20 mouse cellular contexts compared by ENCODE assay signal in the genomic region with DNA sequence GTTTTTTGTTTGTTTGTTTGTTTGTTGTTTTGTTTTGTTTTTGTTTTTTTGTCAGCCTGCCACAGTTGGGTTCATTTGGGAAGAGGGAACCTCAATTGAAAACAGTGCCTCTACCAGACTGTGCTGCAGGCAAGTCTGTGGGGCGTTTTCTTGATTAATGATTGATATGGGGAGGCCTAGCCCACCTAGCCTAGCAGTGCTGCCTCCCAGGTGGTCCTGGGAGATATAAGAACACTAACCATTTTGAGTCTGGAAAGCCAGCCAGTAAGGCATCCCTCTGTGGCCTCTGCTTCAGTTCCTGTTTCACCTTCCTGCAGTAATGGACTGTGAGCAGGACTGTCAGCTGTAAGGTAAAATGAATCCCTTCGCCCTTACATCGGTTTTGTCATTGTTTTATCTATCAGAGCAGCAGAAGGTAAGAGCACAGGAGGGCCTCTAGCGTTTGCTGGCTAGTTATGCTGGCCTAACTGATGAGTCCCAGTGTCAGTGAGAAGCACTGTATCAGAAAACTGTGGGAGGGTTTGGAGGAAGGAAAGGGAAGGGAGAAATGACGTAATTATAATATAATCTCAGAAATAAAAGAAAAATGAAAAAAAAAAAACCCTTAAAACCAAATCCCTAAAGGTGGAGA. TPM values are rescaled to one million over a fixed set of nuclear protein-coding genes. Genes with fewer than 3 reads are reported as not detected.
DNase-seq lines count a peak whose midpoint lies in the region; ATAC-seq lines count a peak whose summit lies in the region.
"Had no signal": no experiment of that assay in that cellular context is flagged by ENCODE, and none has a peak within 500 bp of the region (broad histone marks: within the 10 kb centered on the region; RNA-seq: fewer than 3 reads in every experiment).

No protein-coding gene starts in this region.

- H3K9me3 ChIP-seq in liver, embryonic 16.5 days (replicated peaks; ENCODE audit: control insufficient read depth, low read length), result no peaks in the 10 kb centered on the region
- H3K9me3 ChIP-seq: heart, embryonic 10.5 days; hindbrain, embryonic 15.5 days; limb, embryonic 13.5 days; midbrain, embryonic 10.5 days had no signal

- peak overlapping the region; percentile 53 for H3K4me2 ChIP-seq in liver, embryonic 16.5 days (ENCODE audit: low read depth, low read length)
- H3K4me2 ChIP-seq: hindbrain, embryonic 15.5 days; limb, embryonic 13.5 days had no signal

- H3K9ac ChIP-seq in liver, embryonic 16.5 days (ENCODE audit: low read depth, low read length), result peak overlapping the region; percentile 50
- H3K9ac ChIP-seq: forebrain, postnatal 0 days; hindbrain, embryonic 15.5 days; limb, embryonic 13.5 days had no signal

- H3K27me3 ChIP-seq in liver, embryonic 16.5 days (ENCODE audit: control insufficient read depth, insufficient read depth, low read depth, low read length), result no peaks in the 10 kb centered on the region
- H3K27me3 ChIP-seq: hindbrain, embryonic 15.5 days; limb, embryonic 13.5 days had no signal

- H3K4me1 ChIP-seq in liver, embryonic 16.5 days (ENCODE audit: control insufficient read depth, low read depth, low read length), result peaks cover 31% of the 10 kb centered on the region

- peak; percentile 55; the same call in 1 of the 2 replicates for ATAC-seq in erythroid progenitor cell, adult 5-6 weeks (replicated peaks; ENCODE audit: low FRiP score, poor library complexity, severe bottlenecking)
- ATAC-seq in liver, embryonic 16.5 days (ENCODE audit: low read depth), result peak; percentile 90
- ATAC-seq: forebrain, postnatal 0 days; lung, postnatal 0 days had no signal

- peak overlapping the region; percentile 63 for H3K27ac ChIP-seq in liver, embryonic 16.5 days (ENCODE audit: low read length)
- H3K27ac ChIP-seq: heart, embryonic 10.5 days; hindbrain, embryonic 15.5 days; limb, embryonic 13.5 days; midbrain, embryonic 10.5 days had no signal

- WGBS in liver, embryonic 16.5 days (ENCODE audit: insufficient replicate concordance), result 17% methylated on average over 5 of the region's 5 CpGs

- peak; percentile 68 for DNase-seq in cerebellum, adult 9-10 months
- no peak for DNase-seq in cerebellum, adult 9-11 months
- peak; percentile 19 for DNase-seq in MEL-GATA-1-ER (ENCODE audit: extremely low read depth, low read depth)
- DNase-seq in heart, adult 18-20 months, result no peak
- DNase-seq in right cerebral cortex, postnatal 14 days, result no peak
- DNase-seq in layer of hippocampus, adult 9-11 months, result no peak
- DNase-seq: embryo, embryonic 11 days; forebrain, postnatal 0 days; gastrocnemius, postnatal 10 days; heart, postnatal 14 days; kidney, adult 18-20 months; kidney, postnatal 25 days had no signal

- no peaks in the 10 kb centered on the region for H3K36me3 ChIP-seq in liver, embryonic 16.5 days (ENCODE audit: control insufficient read depth, insufficient read depth)
- H3K36me3 ChIP-seq: heart, embryonic 10.5 days; hindbrain, embryonic 15.5 days; limb, embryonic 13.5 days; midbrain, embryonic 10.5 days had no signal

- H3K4me3 ChIP-seq in liver, embryonic 16.5 days (ENCODE audit: low read depth, low read length), result peak overlapping the region; percentile 41
- H3K4me3 ChIP-seq: heart, embryonic 10.5 days; hindbrain, embryonic 15.5 days; left cerebral cortex, adult 2 months; limb, embryonic 13.5 days; midbrain, embryonic 10.5 days had no signal

RNA-seq across cellular contexts. Expression of a gene that starts 15.5 kb away (rescaled TPM):
- total RNA-seq in erythroid progenitor cell, adult 5-6 weeks (2015; ENCODE audit: low replicate concordance), result 73.4 and 79.6 TPM in 2 replicates
- 84.3 and 113 TPM in 2 replicates for total RNA-seq in erythroid progenitor cell, adult 5-6 weeks (2017; ENCODE audit: low replicate concordance)
- 6.7 and 7.1 TPM in 2 replicates for polyA plus RNA-seq in liver, embryonic 16.5 days (2015; fragmentation: Nextera tagmentation; extraction: Ambion mirVana)
- 10 to 100 TPM; 41.7 to 43.2 TPM for total RNA-seq in heart, adult 18-20 months (2021)

Comparison
In these comparisons a context has a peak if more than half of its experiments do, and no peak if none do; other contexts are left out.
1. DNase-seq: peak in cerebellum, adult 9-10 months (single experiment) and MEL-GATA-1-ER (single experiment); none in cerebellum, adult 9-11 months (single experiment), heart, adult 18-20 months (0 of 2), right cerebral cortex, postnatal 14 days (single experiment) and layer of hippocampus, adult 9-11 months (single experiment).